Mouse (Mus musculus): ENCODE data around the gene Wdr20. TPM values are rescaled to one million over a fixed set of nuclear protein-coding genes. Genes with fewer than 3 reads are reported as not detected.

Wdr20 gene
- polyA plus RNA-seq, 1 experiment, result 23.9 TPM

DNA sequence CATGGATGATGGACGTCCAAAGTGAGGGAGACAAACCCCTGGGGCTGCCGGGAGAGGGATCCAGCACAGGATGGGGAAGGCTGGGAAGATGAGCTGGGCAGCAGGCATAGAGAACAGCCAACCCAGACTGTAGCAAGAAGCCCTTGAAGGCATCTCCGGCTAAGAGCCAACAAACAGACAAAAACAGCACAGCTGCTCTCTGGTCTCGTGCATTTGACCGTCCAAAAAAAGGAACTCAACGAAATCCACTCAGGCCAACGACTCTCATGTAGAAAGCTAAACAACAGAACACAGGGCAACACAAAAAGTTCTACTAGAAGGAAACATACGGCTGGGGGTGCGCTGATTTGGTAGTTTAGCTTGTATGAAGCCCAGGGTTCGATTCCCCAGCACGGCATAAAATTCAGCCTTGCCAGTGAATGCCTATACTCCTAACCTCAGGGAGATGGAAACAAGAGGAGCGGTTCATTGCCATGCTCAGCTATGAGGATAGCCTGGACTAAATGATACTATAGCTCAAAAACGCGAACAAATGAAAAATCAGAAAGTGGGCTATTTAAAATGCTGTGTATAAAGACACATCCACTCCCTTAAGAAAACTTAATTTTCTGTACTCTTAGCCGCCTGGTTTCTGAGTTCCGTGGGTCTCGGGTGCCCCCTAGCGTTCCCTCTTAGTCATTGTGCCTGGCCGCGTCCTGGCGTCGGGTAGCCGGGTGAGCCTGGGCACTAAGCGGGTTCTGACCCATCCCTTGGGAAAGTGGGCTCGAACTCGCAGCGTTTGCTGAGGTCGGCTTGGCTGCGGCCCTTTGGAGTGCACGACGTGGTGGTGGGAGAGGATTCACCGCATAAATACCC lies 105.7 kb downstream of the Wdr20 start:
- peak; percentile 89 for TF ChIP-seq CTCF (IDR thresholded peaks at IDR 0.05; ENCODE audit: extremely low read depth, insufficient read depth, low read length)
- no peak for TF ChIP-seq POLR2A (IDR thresholded peaks at IDR 0.05; ENCODE audit: extremely low read depth, insufficient read depth, low read length)
- peak overlapping the region; percentile 9 for H3K4me3 ChIP-seq (ENCODE audit: insufficient read depth, low read length)
- H3K27ac ChIP-seq (ENCODE audit: insufficient read depth, low read length), result no peak overlapping the region
- no peaks in the 10 kb centered on the region; the same call in 1 of the 2 replicates for H3K4me1 ChIP-seq (ENCODE audit: control insufficient read depth, insufficient read depth, low read length)

DNA sequence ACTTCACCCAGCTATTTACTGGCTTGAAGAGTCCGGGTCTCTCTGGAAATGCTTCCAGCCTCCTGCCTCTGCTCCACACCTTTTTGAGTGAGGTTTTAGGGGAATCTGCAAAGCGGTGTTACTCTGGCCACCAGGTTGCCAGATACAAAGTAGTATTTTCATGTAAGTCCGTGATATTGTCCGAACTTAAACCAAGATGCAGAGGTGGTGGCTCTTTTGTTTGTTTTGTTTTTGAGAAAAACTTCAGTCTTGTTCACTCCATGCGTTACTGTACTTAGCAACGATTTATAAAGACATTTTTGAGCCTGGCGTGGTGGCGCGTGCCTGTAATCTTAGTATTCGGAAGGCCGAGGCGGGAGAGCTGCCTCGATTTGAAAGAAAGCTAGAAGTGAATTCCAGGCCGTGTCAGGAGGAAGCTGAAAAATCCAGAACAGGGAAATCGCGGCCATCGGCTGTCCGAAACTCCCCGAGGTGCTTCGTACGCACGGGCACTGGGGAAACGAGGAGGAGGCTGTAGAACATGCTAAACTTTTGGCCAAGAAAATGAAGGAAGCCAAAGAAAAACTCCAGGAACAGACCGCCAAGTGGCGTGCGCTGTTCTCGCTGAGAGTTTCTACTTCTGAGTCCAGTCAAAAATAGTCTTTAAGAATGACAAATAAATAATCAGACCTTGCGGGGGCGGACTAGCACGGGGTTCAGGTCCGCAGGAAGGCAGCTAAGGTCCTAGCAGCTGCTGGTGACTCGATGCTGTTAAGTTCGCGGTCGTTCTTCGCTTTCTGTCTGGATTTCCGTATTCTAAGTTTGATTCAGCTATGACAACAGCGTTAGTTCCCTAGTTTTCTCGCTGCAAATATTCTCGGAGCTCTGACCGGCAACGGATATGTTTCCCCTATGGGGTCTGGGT lies 106.7 kb downstream of the Wdr20 start:
- H3K27ac ChIP-seq (ENCODE audit: insufficient read depth, low read length), result no peak overlapping the region
- peak overlapping the region; percentile 35 for H3K4me3 ChIP-seq (ENCODE audit: insufficient read depth, low read length)
- TF ChIP-seq CTCF (IDR thresholded peaks at IDR 0.05; ENCODE audit: extremely low read depth, insufficient read depth, low read length) (no peak), POLR2A (IDR thresholded peaks at IDR 0.05; ENCODE audit: extremely low read depth, insufficient read depth, low read length) (no peak)
- no peaks in the 10 kb centered on the region; the same call in 1 of the 2 replicates for H3K4me1 ChIP-seq (ENCODE audit: control insufficient read depth, insufficient read depth, low read length)

DNA sequence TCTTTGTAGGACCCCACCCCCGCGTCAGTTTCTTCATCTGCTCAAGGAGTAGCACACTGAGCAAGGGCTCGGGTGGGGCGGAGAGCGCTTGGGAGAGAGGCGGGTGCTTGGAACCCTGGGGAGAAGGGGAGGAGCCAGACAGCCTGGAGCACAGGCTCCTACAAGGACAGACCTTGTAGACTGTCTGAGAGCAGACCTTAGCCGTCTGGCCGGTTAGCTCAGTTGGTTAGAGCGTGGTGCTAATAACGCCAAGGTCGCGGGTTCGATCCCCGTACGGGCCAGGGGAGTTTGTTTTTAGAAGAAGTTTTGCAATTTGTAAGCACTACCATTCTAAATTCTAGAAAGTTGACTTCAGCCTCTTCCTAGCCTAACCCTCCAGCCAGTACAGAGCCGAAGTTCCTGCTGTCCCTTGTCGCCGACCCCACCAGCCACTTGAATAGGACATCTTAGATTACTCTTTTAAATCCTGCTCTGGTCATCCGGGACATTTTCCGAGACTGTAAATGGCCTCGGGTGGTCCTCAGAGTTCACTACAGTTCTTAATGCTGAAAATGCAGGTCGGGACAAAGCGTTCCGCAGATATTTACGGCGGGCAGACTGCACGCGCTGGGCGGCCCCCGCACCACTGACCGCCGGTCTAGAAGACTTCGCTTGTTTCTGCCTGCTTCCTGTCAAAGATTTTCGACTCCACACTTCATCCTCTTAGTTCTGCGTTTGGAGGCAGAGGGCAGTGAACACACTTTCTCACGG lies 107.6 kb downstream of the Wdr20 start:
- Histone ChIP-seq H3K27ac (ENCODE audit: insufficient read depth, low read length) (0 out of 2 replicates have a peak overlapping the region, but pooled peaks have one; percentile 25), H3K4me3 (ENCODE audit: insufficient read depth, low read length) (peak overlapping the region; percentile 35), H3K4me1 (ENCODE audit: control insufficient read depth, insufficient read depth, low read length) (no peaks in the 10 kb centered on the region)
- TF ChIP-seq POLR2A (IDR thresholded peaks at IDR 0.05; ENCODE audit: extremely low read depth, insufficient read depth, low read length) (no peak), CTCF (IDR thresholded peaks at IDR 0.05; ENCODE audit: extremely low read depth, insufficient read depth, low read length) (no peak)

DNA sequence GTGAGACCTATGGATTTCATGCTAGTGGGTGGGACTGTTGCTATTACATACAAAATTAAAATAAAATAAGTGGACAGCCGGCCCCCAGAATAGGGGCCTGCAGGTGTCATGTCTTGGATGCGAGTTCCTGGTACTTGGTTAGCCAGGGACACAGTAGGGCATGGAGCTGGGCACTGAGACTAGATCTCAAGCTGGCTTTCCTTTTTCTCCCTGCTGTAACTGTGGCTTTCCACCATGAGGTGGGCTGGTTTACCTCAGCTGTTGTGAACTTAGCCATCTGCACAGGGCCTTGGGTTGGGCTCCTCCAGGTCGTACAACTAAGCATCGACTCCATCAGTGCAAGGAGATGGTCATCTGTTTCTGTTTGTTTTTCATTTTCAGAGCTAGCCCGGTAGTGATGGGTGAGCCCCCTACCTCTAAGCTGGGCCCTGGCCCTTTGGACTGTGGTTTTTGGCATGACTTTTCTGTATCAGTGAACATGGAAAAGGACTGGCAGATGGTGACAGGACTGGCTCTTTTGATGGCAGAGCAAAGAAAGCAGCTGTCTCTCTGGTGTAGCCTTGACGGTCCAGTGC lies 108.5 kb downstream of the Wdr20 start:
- Histone ChIP-seq H3K4me1 (ENCODE audit: control insufficient read depth, insufficient read depth, low read length) (no peaks in the 10 kb centered on the region), H3K4me3 (ENCODE audit: insufficient read depth, low read length) (no peak overlapping the region), H3K27ac (ENCODE audit: insufficient read depth, low read length) (no peak overlapping the region)
- no peak for TF ChIP-seq POLR2A (IDR thresholded peaks at IDR 0.05; ENCODE audit: extremely low read depth, insufficient read depth, low read length)
- no peak for TF ChIP-seq CTCF (IDR thresholded peaks at IDR 0.05; ENCODE audit: extremely low read depth, insufficient read depth, low read length)

DNA sequence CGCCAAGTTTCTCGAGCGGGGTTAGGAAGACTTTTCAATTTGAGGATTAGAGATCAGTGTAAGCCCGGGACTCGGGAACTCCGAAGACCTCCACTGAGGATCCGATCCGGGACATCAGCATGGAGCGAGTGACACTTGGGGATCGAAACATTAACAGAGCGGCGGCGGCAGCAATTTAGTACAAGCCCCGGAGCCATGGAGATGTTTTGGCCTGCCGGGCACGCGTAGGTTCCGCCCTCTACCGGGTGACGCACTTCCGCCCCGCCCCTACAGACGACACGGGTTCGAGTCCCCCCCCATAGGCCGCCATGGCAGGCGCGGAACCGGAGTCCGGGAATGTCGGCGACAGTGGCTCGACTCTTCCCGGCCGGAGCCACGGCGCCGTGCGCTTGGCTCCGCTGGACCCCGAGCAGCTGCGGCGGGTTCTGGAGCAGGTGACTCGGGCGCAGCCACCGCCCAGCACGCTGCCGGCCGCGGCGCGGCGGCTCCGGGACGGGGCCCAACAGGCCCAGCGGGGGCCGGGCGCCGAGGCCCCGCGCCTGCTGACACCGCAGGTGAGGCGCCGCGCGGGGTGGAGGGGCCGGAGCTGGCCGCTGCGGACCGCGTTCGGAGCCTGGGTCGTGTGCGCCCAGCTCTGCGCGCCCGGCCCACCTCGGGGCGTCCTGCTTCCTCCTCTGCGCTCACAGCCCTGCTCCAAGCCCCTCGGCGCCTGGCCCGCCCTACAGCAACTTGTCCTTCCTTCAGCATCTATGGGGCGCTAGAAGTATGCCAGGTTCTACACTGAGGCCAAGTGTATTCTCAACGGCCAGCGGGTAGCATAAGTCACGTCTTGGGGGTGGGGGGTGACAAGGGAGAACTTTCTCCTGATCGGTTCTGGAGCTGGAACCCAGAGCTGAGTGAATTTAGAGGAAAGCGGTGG lies 112.5 kb downstream of the Wdr20 start, which contains the start of gene Zfp839:
Gene Zfp839, plus strand, starts transcription at position 244 of the 919 bp plus-strand sequence.
- no peaks in the 10 kb centered on the region for H3K4me1 ChIP-seq (ENCODE audit: control insufficient read depth, insufficient read depth, low read length)
- peak within 1 kb of the TSS; percentile 43 for H3K27ac ChIP-seq (ENCODE audit: insufficient read depth, low read length)
- TF ChIP-seq CTCF (IDR thresholded peaks at IDR 0.05; ENCODE audit: extremely low read depth, insufficient read depth, low read length) (no peak), POLR2A (IDR thresholded peaks at IDR 0.05; ENCODE audit: extremely low read depth, insufficient read depth, low read length) (peak; percentile 72; the same call in 1 of the 2 replicates)
- H3K4me3 ChIP-seq (ENCODE audit: insufficient read depth, low read length), result peak within 1 kb of the TSS; percentile 66

DNA sequence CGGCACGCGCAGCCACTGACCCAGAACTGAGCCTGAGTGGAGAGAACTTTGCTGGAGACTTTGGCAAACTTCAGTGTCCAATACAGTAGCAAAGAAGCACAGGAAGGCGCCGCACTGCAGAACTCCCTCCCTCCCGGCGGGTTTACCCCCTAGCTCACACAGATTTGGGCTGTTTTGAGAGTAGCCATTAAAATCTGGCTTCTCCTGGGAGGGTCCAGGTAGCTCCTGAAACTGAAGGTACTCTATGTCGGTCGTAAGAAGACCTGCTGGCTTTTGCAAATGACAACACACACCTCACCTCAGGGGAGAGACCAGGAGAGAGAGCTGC lies 113.1 kb downstream of the Wdr20 start:
- peak overlapping the region; percentile 66 for H3K4me3 ChIP-seq (ENCODE audit: insufficient read depth, low read length)
- no peak overlapping the region for H3K27ac ChIP-seq (ENCODE audit: insufficient read depth, low read length)
- TF ChIP-seq POLR2A (IDR thresholded peaks at IDR 0.05; ENCODE audit: extremely low read depth, insufficient read depth, low read length), result no peak
- TF ChIP-seq CTCF (IDR thresholded peaks at IDR 0.05; ENCODE audit: extremely low read depth, insufficient read depth, low read length), result no peak
- H3K4me1 ChIP-seq (ENCODE audit: control insufficient read depth, insufficient read depth, low read length), result no peaks in the 10 kb centered on the region

DNA sequence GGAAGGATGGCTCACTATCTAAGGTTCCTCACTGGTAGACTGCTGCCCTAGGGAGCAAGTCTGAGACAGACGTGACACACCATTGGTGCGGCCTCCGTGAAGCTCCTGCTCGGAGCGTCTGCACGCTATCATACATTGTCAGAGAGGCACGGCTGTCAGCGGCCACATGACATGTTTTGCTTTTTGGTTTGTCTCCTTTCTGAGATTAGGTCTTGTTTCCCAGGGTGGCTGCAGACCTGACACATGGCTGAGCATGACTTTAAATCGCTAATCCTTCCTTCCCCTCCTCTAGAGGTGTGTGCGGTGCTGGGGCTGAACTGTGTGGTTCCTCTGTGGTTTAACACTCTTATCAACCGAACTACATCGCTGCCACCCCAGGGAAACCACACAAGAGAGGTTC lies 113.7 kb downstream of the Wdr20 start:
- H3K4me1 ChIP-seq (ENCODE audit: control insufficient read depth, insufficient read depth, low read length), result no peaks in the 10 kb centered on the region
- H3K4me3 ChIP-seq (ENCODE audit: insufficient read depth, low read length), result no peak overlapping the region; the same call in 1 of the 2 replicates
- TF ChIP-seq POLR2A (IDR thresholded peaks at IDR 0.05; ENCODE audit: extremely low read depth, insufficient read depth, low read length), result no peak
- no peak for TF ChIP-seq CTCF (IDR thresholded peaks at IDR 0.05; ENCODE audit: extremely low read depth, insufficient read depth, low read length)
- no peak overlapping the region for H3K27ac ChIP-seq (ENCODE audit: insufficient read depth, low read length)

DNA sequence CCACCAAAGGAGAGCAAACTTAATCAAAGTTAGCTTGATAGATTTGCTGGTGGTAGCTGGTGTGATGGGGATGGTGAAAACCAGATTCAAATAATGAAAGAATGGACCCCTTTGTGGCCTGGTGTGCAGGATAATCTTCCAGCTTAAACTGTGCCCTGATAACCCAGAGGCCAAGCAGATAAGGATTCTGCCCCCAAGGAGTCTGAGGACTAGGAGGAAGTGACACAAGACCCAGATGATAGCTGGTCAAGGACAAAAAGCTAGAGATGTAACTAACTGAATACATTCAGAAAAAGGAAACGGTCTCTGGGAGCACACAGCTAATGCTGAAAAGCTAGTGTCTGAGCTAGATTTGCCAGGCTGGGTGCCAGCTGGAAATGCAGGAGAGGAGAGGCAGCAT lies 114.2 kb downstream of the Wdr20 start:
- TF ChIP-seq POLR2A (IDR thresholded peaks at IDR 0.05; ENCODE audit: extremely low read depth, insufficient read depth, low read length), result no peak
- TF ChIP-seq CTCF (IDR thresholded peaks at IDR 0.05; ENCODE audit: extremely low read depth, insufficient read depth, low read length), result no peak
- Histone ChIP-seq H3K4me1 (ENCODE audit: control insufficient read depth, insufficient read depth, low read length) (no peaks in the 10 kb centered on the region), H3K4me3 (ENCODE audit: insufficient read depth, low read length) (no peak overlapping the region), H3K27ac (ENCODE audit: insufficient read depth, low read length) (no peak overlapping the region)

Other genes starting within 250 kb of the Wdr20 start
- gene Dync1h1, start 136.5 kb upstream of the Wdr20 start, polyA plus RNA-seq (2012; rRNA removed), result 279 and 350 TPM in 2 replicates
- not detected in 2 replicates for gene 1700001K19Rik, start 55.3 kb upstream of the Wdr20 start, polyA plus RNA-seq (2012; rRNA removed)
- 521 and 542 TPM in 2 replicates for gene Hsp90aa1, start 35.2 kb upstream of the Wdr20 start, polyA plus RNA-seq (2012; rRNA removed)
- gene Mok, start 103.0 kb downstream of the Wdr20 start, polyA plus RNA-seq (2012; rRNA removed), result 10.6 and 12.4 TPM in 2 replicates
- gene Zfp839, start 112.3 kb downstream of the Wdr20 start, polyA plus RNA-seq (2012; rRNA removed), result 7.0 and 7.8 TPM in 2 replicates
- 116 and 121 TPM in 2 replicates for gene Cinp, start 151.2 kb downstream of the Wdr20 start, polyA plus RNA-seq (2012; rRNA removed)
- gene Tecpr2, start 151.3 kb downstream of the Wdr20 start, polyA plus RNA-seq (2012; rRNA removed), result 35.3 and 36.9 TPM in 2 replicates
- gene Ankrd9, start 241.1 kb downstream of the Wdr20 start, polyA plus RNA-seq (2012; rRNA removed), result 34.7 and 34.8 TPM in 2 replicates

All from cortical plate, adult 2 months (tissue).